Mouse (Mus musculus) megakaryocyte, adult 5-6 weeks (primary cell): ENCODE data around the gene Lnx1. TPM values are rescaled to one million over a fixed set of nuclear protein-coding genes. Genes with fewer than 3 reads are reported as not detected.

Experiments
- ATAC-seq: 2 replicates; pipeline ENCODE4 v1.8.0; 2016; ENCODE audit warnings: mild to moderate bottlenecking, inconsistent platforms; ENCODE audit not compliant: poor library complexity, severe bottlenecking
- total RNA-seq, 2 experiments: library from RNA; stranded (forward) in 1 of 2; stranded (reverse) in 1 of 2; fragments of 153-499, 151-499 nt in 1 of 2; fragments of 221-1000, 200-1000 nt in 1 of 2; gene quantifications; 2 replicates each; pipeline versions ENCODE4 v1.2.3 to v1.2.4; 2015 to 2017

Lnx1 gene
- total RNA-seq, 2 experiments from 2014 or later: not detected

- no peak for ATAC-seq
These were observed 90.0 kb downstream of the Lnx1 start for GRCm38 (mm10) chr5:74612713-74613112.

GRCm38 (mm10) chr5:74610511-74610910, 92.2 kb downstream of the Lnx1 start:
- ATAC-seq: no peak

- no peak for ATAC-seq
These were observed 96.5 kb downstream of the Lnx1 start for GRCm38 (mm10) chr5:74606213-74606612.

GRCm38 (mm10) chr5:74603306-74603705, 99.4 kb downstream of the Lnx1 start:
- ATAC-seq: no peak

GRCm38 (mm10) chr5:74602371-74602770, 100.3 kb downstream of the Lnx1 start:
- no peak for ATAC-seq

- ATAC-seq: no peak
These were observed 100.7 kb downstream of the Lnx1 start for GRCm38 (mm10) chr5:74601965-74602364.

- no peak for ATAC-seq
These were observed 101.5 kb downstream of the Lnx1 start for GRCm38 (mm10) chr5:74601171-74601570.

- no peak for ATAC-seq
These were observed 102.7 kb downstream of the Lnx1 start for GRCm38 (mm10) chr5:74600010-74600409.

- no peak for ATAC-seq
These were observed 109.6 kb downstream of the Lnx1 start for GRCm38 (mm10) chr5:74593147-74593546.

- ATAC-seq: no peak
These were observed 111.3 kb downstream of the Lnx1 start for GRCm38 (mm10) chr5:74591413-74591812.

GRCm38 (mm10) chr5:74589133-74589532, 113.6 kb downstream of the Lnx1 start:
- ATAC-seq: no peak

- ATAC-seq: no peak
These were observed 130.9 kb downstream of the Lnx1 start for GRCm38 (mm10) chr5:74571767-74572166.

GRCm38 (mm10) chr5:74561151-74561550, 141.6 kb downstream of the Lnx1 start:
- ATAC-seq: no peak

GRCm38 (mm10) chr5:74549566-74549965, 153.1 kb downstream of the Lnx1 start:
- no peak for ATAC-seq

- ATAC-seq: no peak
These were observed 157.1 kb downstream of the Lnx1 start for GRCm38 (mm10) chr5:74545606-74546005.

Other genes starting within 250 kb of the Lnx1 start
- gene Scfd2, start 171.2 kb downstream of the Lnx1 start, total RNA-seq (2015): 10.2 TPM in 2 replicates
- gene Scfd2, start 171.2 kb downstream of the Lnx1 start, total RNA-seq (2017): 6.2 and 7.5 TPM in 2 replicates
- 55.5 and 63.8 TPM in 2 replicates for gene Fip1l1, start 167.5 kb downstream of the Lnx1 start, total RNA-seq (2015)
- gene Fip1l1, start 167.5 kb downstream of the Lnx1 start, total RNA-seq (2017): 115 and 117 TPM in 2 replicates